Mouse (Mus musculus): ENCODE measurements around the gene Nhlrc2. TPM values are rescaled to one million over a fixed set of nuclear protein-coding genes. Genes with fewer than 3 reads are reported as not detected.

Nhlrc2 gene
- polyA plus RNA-seq, 1 experiment = 6.6 TPM

GRCm38 (mm10) chr19:56637684-56638049 lies 89.6 kb downstream of the Nhlrc2 start:
- no peak for DNase-seq
- Histone ChIP-seq H3K4me3 (ENCODE audit: insufficient read depth, low read depth, low read length) (no peak overlapping the region), H3K4me1 (ENCODE audit: control insufficient read depth, insufficient read depth, low read length) (no peaks in the 10 kb centered on the region), H3K36me3 (ENCODE audit: control insufficient read depth, insufficient read depth, low read length) (no peaks in the 10 kb centered on the region), H3K27me3 (replicated peaks; ENCODE audit: control insufficient read depth, insufficient read depth, low read length) (no peaks in the 10 kb centered on the region), H3K27ac (ENCODE audit: insufficient read depth, low read depth, low read length) (no peak overlapping the region)
- TF ChIP-seq POLR2A (IDR thresholded peaks at IDR 0.05; ENCODE audit: low read depth, low read length) (no peak), CTCF (conservative IDR thresholded peaks at IDR 0.05; ENCODE audit: insufficient read depth, insufficient read length, low read depth, low read length) (no peak)
- 89% methylated on average over 9 of the region's 9 CpGs for WGBS

GRCm38 (mm10) chr19:56647451-56648120 lies 99.5 kb downstream of the Nhlrc2 start:
- H3K27ac ChIP-seq (ENCODE audit: insufficient read depth, low read depth, low read length) = no peak overlapping the region
- no peaks in the 10 kb centered on the region for H3K36me3 ChIP-seq (ENCODE audit: control insufficient read depth, insufficient read depth, low read length)
- no peak for DNase-seq
- peaks cover 8% of the 10 kb centered on the region; the same call in 1 of the 2 replicates for H3K4me1 ChIP-seq (ENCODE audit: control insufficient read depth, insufficient read depth, low read length)
- no peaks in the 10 kb centered on the region; the same call in 1 of the 2 replicates for H3K27me3 ChIP-seq (replicated peaks; ENCODE audit: control insufficient read depth, insufficient read depth, low read length)
- WGBS = 89% methylated on average over 7 of the region's 7 CpGs
- no peak for TF ChIP-seq POLR2A (IDR thresholded peaks at IDR 0.05; ENCODE audit: low read depth, low read length)
- TF ChIP-seq CTCF (conservative IDR thresholded peaks at IDR 0.05; ENCODE audit: insufficient read depth, insufficient read length, low read depth, low read length) = no peak
- no peak overlapping the region for H3K4me3 ChIP-seq (ENCODE audit: insufficient read depth, low read depth, low read length)

GRCm38 (mm10) chr19:56651262-56651661 lies 103.2 kb downstream of the Nhlrc2 start:
- TF ChIP-seq CTCF (conservative IDR thresholded peaks at IDR 0.05; ENCODE audit: insufficient read depth, insufficient read length, low read depth, low read length) (no peak), POLR2A (IDR thresholded peaks at IDR 0.05; ENCODE audit: low read depth, low read length) (no peak)
- DNase-seq = no peak
- WGBS = 75% methylated on average over 4 of the region's 4 CpGs
- no peaks in the 10 kb centered on the region for H3K36me3 ChIP-seq (ENCODE audit: control insufficient read depth, insufficient read depth, low read length)
- no peak overlapping the region for H3K4me3 ChIP-seq (ENCODE audit: insufficient read depth, low read depth, low read length)
- no peaks in the 10 kb centered on the region; the same call in 1 of the 2 replicates for H3K27me3 ChIP-seq (replicated peaks; ENCODE audit: control insufficient read depth, insufficient read depth, low read length)
- H3K27ac ChIP-seq (ENCODE audit: insufficient read depth, low read depth, low read length) = no peak overlapping the region
- H3K4me1 ChIP-seq (ENCODE audit: control insufficient read depth, insufficient read depth, low read length) = peaks cover 8% of the 10 kb centered on the region; the same call in 1 of the 2 replicates

GRCm38 (mm10) chr19:56652034-56652962 lies 104.2 kb downstream of the Nhlrc2 start:
- DNase-seq = peak; percentile 89
- TF ChIP-seq CTCF (conservative IDR thresholded peaks at IDR 0.05; ENCODE audit: insufficient read depth, insufficient read length, low read depth, low read length) (no peak), POLR2A (IDR thresholded peaks at IDR 0.05; ENCODE audit: low read depth, low read length) (no peak)
- H3K27ac ChIP-seq (ENCODE audit: insufficient read depth, low read depth, low read length) = peak overlapping the region; percentile 33; the same call in 1 of the 2 replicates
- H3K36me3 ChIP-seq (ENCODE audit: control insufficient read depth, insufficient read depth, low read length) = no peaks in the 10 kb centered on the region
- H3K4me3 ChIP-seq (ENCODE audit: insufficient read depth, low read depth, low read length) = no peak overlapping the region
- no peaks in the 10 kb centered on the region; the same call in 1 of the 2 replicates for H3K27me3 ChIP-seq (replicated peaks; ENCODE audit: control insufficient read depth, insufficient read depth, low read length)
- WGBS = 18% methylated on average over 19 of the region's 19 CpGs
- H3K4me1 ChIP-seq (ENCODE audit: control insufficient read depth, insufficient read depth, low read length) = peaks cover 8% of the 10 kb centered on the region; the same call in 1 of the 2 replicates

Other genes starting within 250 kb of the Nhlrc2 start
- gene Nrap, start 158.2 kb upstream of the Nhlrc2 start, polyA plus RNA-seq (2012; rRNA removed) = 1.1 and 5.0 TPM in 2 replicates
- 12.0 and 12.4 TPM in 2 replicates for gene Casp7, start 151.1 kb upstream of the Nhlrc2 start, polyA plus RNA-seq (2012; rRNA removed)
- gene Plekhs1, start 86.6 kb upstream of the Nhlrc2 start, polyA plus RNA-seq (2012; rRNA removed) = 0.12 and 0.17 TPM in 2 replicates
- gene Dclre1a, start within 50 bp of the Nhlrc2 start, polyA plus RNA-seq (2012; rRNA removed) = 5.7 and 5.9 TPM in 2 replicates
- 2.7 and 3.4 TPM in 2 replicates for gene Adrb1, start 173.9 kb downstream of the Nhlrc2 start, polyA plus RNA-seq (2012; rRNA removed)

Measured in kidney, adult 2 months (tissue).